Mouse (Mus musculus) B cell, adult 62 days (primary cell): ENCODE results near the gene Olfr577. TPM values are rescaled to one million over a fixed set of nuclear protein-coding genes. Genes with fewer than 3 reads are reported as not detected.

Source experiments
- total RNA-seq: library from RNA; stranded (reverse); gene quantifications from 4 replicates; pipeline ENCODE4 v1.2.4, GENCODE M21; 2023

The Olfr577 gene
- not detected in 4 replicates for total RNA-seq

GRCm38 (mm10) chr7:102975843-102976242 lies at the start of gene Olfr577:
Olfr577 (minus strand) TSS chr7:102975943.

GRCm38 (mm10) chr7:102989224-102989623 lies 13.5 kb upstream of the Olfr577 start, which contains the start of gene Olfr578:
Olfr578 (minus strand) TSS chr7:102989324.

GRCm38 (mm10) chr7:102962360-102962759 lies 13.4 kb downstream of the Olfr577 start, which contains the start of gene Olfr576:
Olfr576 (plus strand) TSS chr7:102962660.

GRCm38 (mm10) chr7:102958593-102958992 lies 17.1 kb downstream of the Olfr577 start, which contains the start of gene Olfr575:
Olfr575 (minus strand) TSS chr7:102958775.

GRCm38 (mm10) chr7:102948167-102948566 lies 27.6 kb downstream of the Olfr577 start, which contains the start of gene Olfr574:
Olfr574 (plus strand) TSS chr7:102948467.

GRCm38 (mm10) chr7:102942475-102942874 lies 33.3 kb downstream of the Olfr577 start, which contains the start of gene Olfr573-ps1:
Olfr573-ps1 (minus strand) TSS chr7:102942575.

GRCm38 (mm10) chr7:102924109-102924508 lies 51.6 kb downstream of the Olfr577 start, which contains the start of gene Olfr572:
Olfr572 (plus strand) TSS chr7:102924409.

Other genes with a start within 250 kb of the Olfr577 start
- not detected in 4 replicates for gene Olfr559, start 248.5 kb downstream of the Olfr577 start, total RNA-seq
- not detected in 4 replicates for gene Olfr560, start 216.6 kb downstream of the Olfr577 start, total RNA-seq
- not detected in 4 replicates for gene Olfr78, start 216.5 kb downstream of the Olfr577 start, total RNA-seq
- gene Olfr561, start 204.7 kb downstream of the Olfr577 start, total RNA-seq, result not detected in 4 replicates
- not detected in 4 replicates for gene Olfr564, start 172.5 kb downstream of the Olfr577 start, total RNA-seq
- gene Olfr566, start 117.2 kb downstream of the Olfr577 start, total RNA-seq, result not detected in 4 replicates
- not detected in 4 replicates for gene Olfr568, start 98.8 kb downstream of the Olfr577 start, total RNA-seq
- not detected in 4 replicates for gene Olfr569, start 85.1 kb downstream of the Olfr577 start, total RNA-seq
- gene Olfr570, start 81.4 kb downstream of the Olfr577 start, total RNA-seq, result not detected in 4 replicates
- gene Olfr571, start 58.4 kb downstream of the Olfr577 start, total RNA-seq, result not detected in 4 replicates
- not detected in 4 replicates for gene Olfr572, start 51.5 kb downstream of the Olfr577 start, total RNA-seq
- gene Olfr573-ps1, start 33.4 kb downstream of the Olfr577 start, total RNA-seq, result not detected in 4 replicates
- gene Olfr574, start 27.5 kb downstream of the Olfr577 start, total RNA-seq, result not detected in 4 replicates
- not detected in 4 replicates for gene Olfr575, start 17.2 kb downstream of the Olfr577 start, total RNA-seq
- not detected in 4 replicates for gene Olfr576, start 13.3 kb downstream of the Olfr577 start, total RNA-seq
- gene Olfr578, start 13.4 kb upstream of the Olfr577 start, total RNA-seq, result not detected in 4 replicates
- not detected in 4 replicates for gene Olfr582, start 62.1 kb upstream of the Olfr577 start, total RNA-seq
- gene Olfr583, start 75.4 kb upstream of the Olfr577 start, total RNA-seq, result not detected in 4 replicates
- gene Olfr584, start 105.9 kb upstream of the Olfr577 start, total RNA-seq, result not detected in 4 replicates
- not detected in 4 replicates for gene Olfr585, start 121.8 kb upstream of the Olfr577 start, total RNA-seq
- gene Olfr586, start 149.7 kb upstream of the Olfr577 start, total RNA-seq, result not detected in 4 replicates
- gene Olfr588-ps1, start 164.9 kb upstream of the Olfr577 start, total RNA-seq, result not detected in 4 replicates
- not detected in 4 replicates for gene Olfr589, start 180.4 kb upstream of the Olfr577 start, total RNA-seq
- not detected in 4 replicates for gene Olfr591, start 202.4 kb upstream of the Olfr577 start, total RNA-seq
- gene Olfr592, start 208.9 kb upstream of the Olfr577 start, total RNA-seq, result not detected in 4 replicates
- gene Olfr593, start 235.9 kb upstream of the Olfr577 start, total RNA-seq, result not detected in 4 replicates
- gene Olfr594, start 241.1 kb upstream of the Olfr577 start, total RNA-seq, result not detected in 4 replicates